ENCODE assay signal across 8 mouse cellular contexts in the genomic region with DNA sequence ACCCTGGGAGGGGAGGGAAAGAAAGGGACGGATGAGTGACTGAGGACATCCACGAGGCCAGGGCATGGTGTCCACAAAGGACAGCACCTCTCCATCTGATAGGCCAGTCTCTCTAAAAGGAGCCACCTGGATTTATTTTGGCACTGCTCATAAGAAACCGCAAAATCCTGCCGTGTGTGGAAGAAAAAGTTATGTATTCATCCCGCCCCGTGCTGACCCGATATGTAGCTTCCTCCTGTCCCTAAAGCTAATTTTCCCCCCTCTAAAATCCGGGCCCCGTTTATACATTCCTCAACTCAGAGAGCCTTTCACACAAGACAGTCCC. TPM values are rescaled to one million over a fixed set of nuclear protein-coding genes. Genes with fewer than 3 reads are reported as not detected.
DNase-seq lines count a peak whose midpoint lies in the region; ATAC-seq lines count a peak whose summit lies in the region.

No protein-coding gene starts in this region.

- DNase-seq in splenic B cell, adult 2 months (ENCODE audit: low read depth, low spot score), result peak; percentile 37
- DNase-seq in left cerebral cortex, postnatal 25 days (ENCODE audit: low spot score in 2 of 2), result no peak
- no peak for DNase-seq in Muller cell, postnatal 12 days (ENCODE audit: inconsistent ontology term)
- DNase-seq in thymus, postnatal 36 days, result no peak

- H3K4me1 ChIP-seq in megakaryocyte, embryonic 14.5 days, result peaks cover 62% of the 10 kb centered on the region
- peaks cover 41% of the 10 kb centered on the region for H3K4me1 ChIP-seq in forebrain, embryonic 13.5 days
- peaks cover 25% of the 10 kb centered on the region for H3K4me1 ChIP-seq in limb, embryonic 12.5 days (replicated peaks)

- peak overlapping the region; percentile 95 for H3K4me3 ChIP-seq in megakaryocyte, embryonic 14.5 days (replicated peaks)
- H3K4me3 ChIP-seq in forebrain, embryonic 13.5 days, result peak overlapping the region; percentile 67
- H3K4me3 ChIP-seq in limb, embryonic 12.5 days (replicated peaks), result peak overlapping the region; percentile 84

- under 1% methylated on average over 9 of the region's 9 CpGs for WGBS in forebrain, embryonic 13.5 days
- WGBS in limb, embryonic 12.5 days, result under 1% methylated on average over 9 of the region's 9 CpGs

- peak overlapping the region; percentile 85 for H3K27ac ChIP-seq in forebrain, embryonic 13.5 days
- peak overlapping the region; percentile 97 for H3K27ac ChIP-seq in limb, embryonic 12.5 days

- intact Hi-C loops in left cerebral cortex, postnatal 25 days (cut with DNase I), result loop anchor here (2.0 to 5.0 kb wide), 4 partner anchors 143 to 498 kb away; no protein-coding TSS in a partner anchor

- peaks cover 4% of the 10 kb centered on the region for H3K27me3 ChIP-seq in megakaryocyte, embryonic 14.5 days (replicated peaks)
- peaks cover 6% of the 10 kb centered on the region; the same call in 1 of the 2 replicates for H3K27me3 ChIP-seq in forebrain, embryonic 13.5 days
- H3K27me3 ChIP-seq in limb, embryonic 12.5 days, result no peaks in the 10 kb centered on the region
- no peaks in the 10 kb centered on the region for H3K27me3 ChIP-seq in splenic B cell, adult 2 months (ENCODE audit: control insufficient read depth, insufficient read depth, low read length, poor library complexity, severe bottlenecking)

- H3K9me3 ChIP-seq in megakaryocyte, embryonic 14.5 days, result 0 out of 2 replicates have a peak, but pooled peaks cover 3% of the 10 kb centered on the region
- H3K9me3 ChIP-seq in forebrain, embryonic 13.5 days (replicated peaks), result no peaks in the 10 kb centered on the region
- H3K9me3 ChIP-seq in limb, embryonic 12.5 days, result no peaks in the 10 kb centered on the region

- ATAC-seq in megakaryocyte, adult 5-6 weeks (ENCODE audit: poor library complexity, severe bottlenecking), result no peak
- no peak for ATAC-seq in forebrain, embryonic 13.5 days
- no peak for ATAC-seq in limb, embryonic 12.5 days (ENCODE audit: insufficient number of reproducible peaks, insufficient read depth, low FRiP score, low TSS enrichment, low read depth)

- H3K36me3 ChIP-seq in megakaryocyte, embryonic 14.5 days (replicated peaks; ENCODE audit: low read length), result peaks cover 20% of the 10 kb centered on the region
- peaks cover 14% of the 10 kb centered on the region for H3K36me3 ChIP-seq in forebrain, embryonic 13.5 days (ENCODE audit: poor library complexity, severe bottlenecking)
- H3K36me3 ChIP-seq in limb, embryonic 12.5 days, result peaks cover 37% of the 10 kb centered on the region
- H3K36me3 ChIP-seq in splenic B cell, adult 2 months (ENCODE audit: control insufficient read depth, insufficient read depth, low read length, poor library complexity, severe bottlenecking), result peaks cover 22% of the 10 kb centered on the region

- H3K9ac ChIP-seq in forebrain, embryonic 13.5 days, result peak overlapping the region; percentile 86
- peak overlapping the region; percentile 99 for H3K9ac ChIP-seq in limb, embryonic 12.5 days (replicated peaks)

- peak overlapping the region; percentile 97 for H3K4me2 ChIP-seq in forebrain, embryonic 13.5 days
- H3K4me2 ChIP-seq in limb, embryonic 12.5 days, result peak overlapping the region; percentile 94

RNA-seq across cellular contexts. Expression of gene Zfp36l1, which starts 2.3 kb away (rescaled TPM):
- 206 and 219 TPM in 2 replicates for polyA plus RNA-seq in megakaryocyte, embryonic 14.5 days (2012; ENCODE audit: insufficient read depth, low replicate concordance)
- 15.6 and 21.0 TPM in 2 replicates for total RNA-seq in megakaryocyte, adult 5-6 weeks (2015)
- total RNA-seq in megakaryocyte, adult 5-6 weeks (2017), result 3.8 and 5.4 TPM in 2 replicates
- 52.6 and 60.2 TPM in 2 replicates for polyA plus RNA-seq in forebrain, embryonic 13.5 days (2015; fragmentation: Nextera tagmentation; extraction: Ambion mirVana)
- 80.7 and 89.8 TPM in 2 replicates for polyA plus RNA-seq in limb, embryonic 12.5 days (2016; fragmentation: Nextera tagmentation; extraction: Ambion mirVana)
- total RNA-seq in left cerebral cortex, postnatal 25 days (2021), result 10 to 100 TPM; 35.3 to 42.8 TPM
